Mouse (Mus musculus): ENCODE measurements around the gene Rhbdf1.

DNA sequence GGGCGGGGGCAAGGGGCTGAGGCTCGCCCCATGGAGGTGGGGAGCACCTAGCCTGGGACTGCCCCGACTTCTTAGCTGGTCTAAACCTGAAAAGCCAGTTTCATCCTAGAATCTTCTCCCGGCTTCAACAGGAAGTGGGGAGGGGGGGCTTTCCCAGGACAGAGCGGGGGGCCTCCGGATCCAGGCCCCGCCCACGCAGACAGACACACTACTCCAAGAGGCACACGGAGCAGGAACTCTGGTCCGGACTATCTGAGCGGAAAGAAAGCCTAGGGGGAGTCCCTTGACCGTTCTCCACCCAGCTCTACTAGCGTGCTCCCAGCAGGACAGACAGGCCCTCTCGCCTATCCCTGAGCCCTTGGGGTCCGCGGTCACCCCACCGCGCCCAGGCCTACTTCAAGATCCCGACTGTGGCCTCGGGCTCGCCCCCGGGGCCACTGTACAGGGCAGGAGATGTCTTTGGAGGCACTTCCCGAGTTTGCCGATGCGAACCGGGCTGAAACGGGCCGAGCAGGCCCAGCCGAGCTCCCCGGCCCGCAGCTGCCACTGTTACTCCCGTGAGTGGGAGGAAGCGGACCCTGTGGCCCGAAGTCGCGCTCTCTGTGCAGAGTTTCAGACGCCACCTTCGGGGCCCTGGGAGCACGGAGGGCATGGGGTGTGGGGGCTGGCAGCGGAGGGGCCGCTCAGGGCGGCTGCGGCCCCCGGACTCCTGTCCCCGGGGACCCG, 712 bp downstream of the Rhbdf1 start:
- TF ChIP-seq CTCF (conservative IDR thresholded peaks at IDR 0.05 in 1 of 2, IDR thresholded peaks at IDR 0.05 in 1 of 2; ENCODE audit: low read depth in 2 of 2, low read length in 2 of 2) = no peak
- no peak; the same call in 1 of the 2 replicates for TF ChIP-seq ELF1 (IDR thresholded peaks at IDR 0.05; ENCODE audit: low read depth, low read length)
- no peak for TF ChIP-seq ZC3H11A (IDR thresholded peaks at IDR 0.05; ENCODE audit: low read depth, low read length)
- TF ChIP-seq EP300 (IDR thresholded peaks at IDR 0.05; ENCODE audit: low read length) = no peak; the same call in 1 of the 2 replicates
- TF ChIP-seq POLR2A (IDR thresholded peaks at IDR 0.05; ENCODE audit: low read depth, low read length) = peak; percentile 76; the same call in 1 of the 2 replicates
- TF ChIP-seq NRF1 (IDR thresholded peaks at IDR 0.05; ENCODE audit: low read depth, low read length) = 0 out of 2 replicates have a peak, but pooled peaks have one; percentile 5
- TF ChIP-seq GABPA (IDR thresholded peaks at IDR 0.05; ENCODE audit: insufficient replicate concordance, low read depth, low read length) = no peak
- TF ChIP-seq KAT2A (IDR thresholded peaks at IDR 0.05; ENCODE audit: insufficient replicate concordance, low read length) = no peak
- no peak for TF ChIP-seq USF1 (IDR thresholded peaks at IDR 0.05; ENCODE audit: low read depth, low read length)

Data from CH12.LX (cell line).